Mouse (Mus musculus) ES-E14 (cell line): ENCODE measurements at regions not wholly inside any gene's neighbourhood (a gene's known extent, or its start where the extent isn't known, plus 50 kb on each side); places are given as distances from the start of the nearest gene placed in this dataset.

Source experiments
- CHD2 ChIP-seq: IDR thresholded peaks from 2 replicates; pipeline ENCODE4 v1.6.1; 2014; ENCODE audit warnings: mild to moderate bottlenecking, low read depth, low read length, inconsistent platforms
- HCFC1 ChIP-seq: IDR thresholded peaks from 2 replicates; pipeline ENCODE4 v1.6.1; 2012; ENCODE audit warnings: low read length, inconsistent platforms, borderline replicate concordance; ENCODE audit not compliant: insufficient read depth
- MAFK ChIP-seq: IDR thresholded peaks from 2 replicates; pipeline ENCODE4 v1.6.1; 2014; ENCODE audit warnings: mild to moderate bottlenecking, low read depth, low read length, inconsistent platforms; ENCODE audit not compliant: insufficient read depth

DNA sequence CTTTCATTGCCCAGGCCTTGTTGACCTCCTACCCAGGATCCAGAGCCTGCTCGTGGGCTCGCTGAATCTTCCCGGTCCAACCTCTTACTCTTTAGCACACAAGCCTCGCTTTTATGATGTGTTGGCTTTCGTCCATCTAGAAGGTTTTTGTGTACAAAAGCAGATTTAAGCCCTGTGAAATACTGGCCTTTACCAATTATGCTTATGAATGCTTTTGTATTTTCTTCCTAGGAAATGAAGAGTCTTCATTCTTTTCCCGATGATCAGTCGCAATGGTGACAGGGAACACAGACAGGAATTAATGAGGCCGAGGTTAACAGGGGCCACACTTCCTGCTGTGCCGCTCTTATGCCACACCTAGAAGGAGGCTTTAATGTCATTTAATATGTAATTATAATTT is 227.4 kb upstream of the Gadl1 start:
- no peak for TF ChIP-seq CHD2
- no peak for TF ChIP-seq MAFK
- TF ChIP-seq HCFC1 = no peak
